Mouse (Mus musculus): ENCODE results near the gene Vps18. TPM values are rescaled to one million over a fixed set of nuclear protein-coding genes. Genes with fewer than 3 reads are reported as not detected.

Vps18 gene
- polyA plus RNA-seq, 1 experiment: 37.8 TPM

DNA sequence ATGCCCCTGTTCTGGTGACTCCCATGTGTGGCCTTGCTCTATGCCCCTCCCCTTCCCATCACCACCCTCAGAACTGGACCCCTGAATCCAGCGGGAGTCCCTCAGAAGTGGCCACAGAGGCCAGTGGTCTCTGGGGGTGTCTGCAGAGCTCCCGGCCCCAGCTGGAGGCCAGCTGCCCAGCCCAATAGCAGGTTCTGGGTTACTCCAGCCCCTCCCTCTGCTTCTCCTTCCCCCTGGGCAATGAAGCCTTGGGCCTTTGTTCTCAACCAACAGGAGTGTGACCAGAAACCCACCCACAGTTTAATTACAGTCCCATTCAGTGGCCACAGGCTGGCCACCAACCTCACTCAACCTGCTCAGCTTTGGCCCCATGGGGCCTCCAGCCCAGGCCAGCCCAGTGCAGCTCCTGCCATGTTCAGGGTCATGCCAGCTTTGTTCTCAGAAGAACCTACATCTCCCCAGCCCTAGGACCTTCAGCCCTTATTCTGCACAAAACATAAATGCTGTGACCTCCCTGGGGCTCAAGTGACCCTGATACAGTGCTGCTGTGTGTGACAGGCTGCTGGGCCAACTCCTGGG is 23.9 kb downstream of the Vps18 start:
- no peak overlapping the region for H3K4me3 ChIP-seq (replicated peaks; ENCODE audit: insufficient read depth, low read depth, low read length)
- WGBS: 58% methylated on average over 2 of the region's 2 CpGs
- H3K27me3 ChIP-seq (ENCODE audit: control insufficient read depth, insufficient read depth, low read length): no peaks in the 10 kb centered on the region
- H3K4me1 ChIP-seq (ENCODE audit: control insufficient read depth, insufficient read depth, low read length): no peaks in the 10 kb centered on the region
- DNase-seq: no peak
- TF ChIP-seq CTCF (IDR thresholded peaks at IDR 0.05; ENCODE audit: borderline replicate concordance, insufficient read depth, low read depth, low read length): no peak
- TF ChIP-seq POLR2A (IDR thresholded peaks at IDR 0.05; ENCODE audit: borderline replicate concordance, insufficient read depth, low read length): no peak
- no peak overlapping the region for H3K27ac ChIP-seq (ENCODE audit: insufficient read depth, low read length)

DNA sequence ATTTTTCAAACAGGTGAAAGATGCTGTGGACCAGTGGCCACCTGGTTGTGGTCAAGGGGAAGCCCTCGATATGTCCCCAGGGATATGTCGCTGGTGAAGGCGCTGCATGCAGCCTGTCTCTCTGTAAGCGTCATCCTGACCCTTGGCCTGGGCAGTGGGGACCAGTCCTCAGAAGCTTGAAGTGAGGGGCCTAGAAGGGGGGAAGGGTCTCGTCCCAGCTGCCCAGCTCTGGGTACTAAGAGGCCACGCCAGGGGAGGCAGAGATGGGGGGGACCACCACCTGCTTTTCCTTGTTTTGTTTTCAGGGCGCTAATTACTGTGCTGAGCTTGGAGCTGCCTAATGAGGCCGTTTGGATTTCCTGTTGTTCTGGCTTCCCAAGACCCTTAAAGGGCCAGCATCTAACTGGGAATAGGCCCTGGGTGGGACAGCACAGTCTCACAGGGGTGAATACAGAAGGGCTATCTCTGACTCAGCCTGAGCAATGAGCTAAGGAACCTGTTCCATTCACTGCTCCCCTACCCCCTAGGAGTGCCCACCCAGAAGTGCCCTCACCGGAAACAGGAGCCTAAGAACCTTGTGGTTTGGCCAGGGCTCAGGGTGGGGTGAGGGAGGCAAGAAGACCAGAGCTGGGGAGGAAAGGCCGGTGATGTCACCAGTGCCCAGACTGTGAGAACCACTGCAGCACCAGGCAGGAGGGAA is 25.4 kb downstream of the Vps18 start:
- no peak for DNase-seq

DNA sequence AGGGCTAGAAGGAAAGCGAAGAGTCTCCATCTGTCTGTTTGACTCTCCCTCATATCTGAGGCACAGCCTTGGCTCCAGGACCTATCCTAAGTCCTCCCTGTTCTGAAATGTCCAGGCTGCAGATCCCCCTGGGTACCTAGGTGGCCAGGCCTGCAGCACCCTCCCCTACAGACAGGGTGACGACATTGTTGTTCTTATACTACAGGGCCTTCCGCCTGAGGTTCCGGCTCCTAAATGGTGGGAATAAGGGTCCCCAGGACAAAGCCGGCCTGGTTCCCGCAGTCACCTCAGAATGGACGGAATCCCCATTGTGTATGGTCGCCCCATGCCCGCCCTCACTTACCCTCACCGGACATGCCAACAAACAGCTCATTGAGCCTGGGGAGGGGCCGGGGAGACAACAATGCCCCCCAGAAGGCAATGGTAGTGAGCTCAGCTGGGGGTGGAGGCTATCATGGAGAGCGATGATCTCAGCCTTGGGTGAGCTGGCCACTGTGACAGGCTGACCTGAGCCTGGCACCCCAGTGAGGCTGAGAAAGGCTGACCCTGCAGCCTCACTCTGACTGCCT is 26.3 kb downstream of the Vps18 start:
- H3K4me3 ChIP-seq (replicated peaks; ENCODE audit: insufficient read depth, low read depth, low read length): no peak overlapping the region
- H3K27ac ChIP-seq (ENCODE audit: insufficient read depth, low read length): no peak overlapping the region
- H3K4me1 ChIP-seq (ENCODE audit: control insufficient read depth, insufficient read depth, low read length): no peaks in the 10 kb centered on the region
- TF ChIP-seq POLR2A (IDR thresholded peaks at IDR 0.05; ENCODE audit: borderline replicate concordance, insufficient read depth, low read length) (no peak), CTCF (IDR thresholded peaks at IDR 0.05; ENCODE audit: borderline replicate concordance, insufficient read depth, low read depth, low read length) (no peak)
- H3K27me3 ChIP-seq (ENCODE audit: control insufficient read depth, insufficient read depth, low read length): no peaks in the 10 kb centered on the region
- WGBS: 71% methylated on average over 12 of the region's 12 CpGs
- no peak for DNase-seq

More for the DNA sequence above, 25.4 kb downstream of the Vps18 start:
- WGBS: 47% methylated on average over 10 of the region's 10 CpGs
- no peak overlapping the region for H3K27ac ChIP-seq (ENCODE audit: insufficient read depth, low read length)
- H3K4me3 ChIP-seq (replicated peaks; ENCODE audit: insufficient read depth, low read depth, low read length): no peak overlapping the region
- TF ChIP-seq CTCF (IDR thresholded peaks at IDR 0.05; ENCODE audit: borderline replicate concordance, insufficient read depth, low read depth, low read length) (no peak), POLR2A (IDR thresholded peaks at IDR 0.05; ENCODE audit: borderline replicate concordance, insufficient read depth, low read length) (no peak)
- H3K4me1 ChIP-seq (ENCODE audit: control insufficient read depth, insufficient read depth, low read length): no peaks in the 10 kb centered on the region
- H3K27me3 ChIP-seq (ENCODE audit: control insufficient read depth, insufficient read depth, low read length): no peaks in the 10 kb centered on the region

GRCm38 (mm10) chr2:119318043-119318710 is 29.6 kb downstream of the Vps18 start:
- Histone ChIP-seq H3K27ac (ENCODE audit: insufficient read depth, low read length) (no peak overlapping the region), H3K4me3 (replicated peaks; ENCODE audit: insufficient read depth, low read depth, low read length) (no peak overlapping the region), H3K27me3 (ENCODE audit: control insufficient read depth, insufficient read depth, low read length) (no peaks in the 10 kb centered on the region), H3K4me1 (ENCODE audit: control insufficient read depth, insufficient read depth, low read length) (no peaks in the 10 kb centered on the region; the same call in 1 of the 2 replicates)
- TF ChIP-seq CTCF (IDR thresholded peaks at IDR 0.05; ENCODE audit: borderline replicate concordance, insufficient read depth, low read depth, low read length) (no peak), POLR2A (IDR thresholded peaks at IDR 0.05; ENCODE audit: borderline replicate concordance, insufficient read depth, low read length) (no peak)
- WGBS: 71% methylated on average over 3 of the region's 3 CpGs
- DNase-seq: no peak

GRCm38 (mm10) chr2:119320571-119320970 is 32.0 kb downstream of the Vps18 start:
- WGBS: 69% methylated on average over 8 of the region's 8 CpGs
- Histone ChIP-seq H3K27me3 (ENCODE audit: control insufficient read depth, insufficient read depth, low read length) (no peaks in the 10 kb centered on the region), H3K27ac (ENCODE audit: insufficient read depth, low read length) (no peak overlapping the region), H3K4me3 (replicated peaks; ENCODE audit: insufficient read depth, low read depth, low read length) (no peak overlapping the region), H3K4me1 (ENCODE audit: control insufficient read depth, insufficient read depth, low read length) (peaks cover 7% of the 10 kb centered on the region; the same call in 1 of the 2 replicates)
- DNase-seq: no peak
- TF ChIP-seq CTCF (IDR thresholded peaks at IDR 0.05; ENCODE audit: borderline replicate concordance, insufficient read depth, low read depth, low read length) (no peak), POLR2A (IDR thresholded peaks at IDR 0.05; ENCODE audit: borderline replicate concordance, insufficient read depth, low read length) (no peak)

DNA sequence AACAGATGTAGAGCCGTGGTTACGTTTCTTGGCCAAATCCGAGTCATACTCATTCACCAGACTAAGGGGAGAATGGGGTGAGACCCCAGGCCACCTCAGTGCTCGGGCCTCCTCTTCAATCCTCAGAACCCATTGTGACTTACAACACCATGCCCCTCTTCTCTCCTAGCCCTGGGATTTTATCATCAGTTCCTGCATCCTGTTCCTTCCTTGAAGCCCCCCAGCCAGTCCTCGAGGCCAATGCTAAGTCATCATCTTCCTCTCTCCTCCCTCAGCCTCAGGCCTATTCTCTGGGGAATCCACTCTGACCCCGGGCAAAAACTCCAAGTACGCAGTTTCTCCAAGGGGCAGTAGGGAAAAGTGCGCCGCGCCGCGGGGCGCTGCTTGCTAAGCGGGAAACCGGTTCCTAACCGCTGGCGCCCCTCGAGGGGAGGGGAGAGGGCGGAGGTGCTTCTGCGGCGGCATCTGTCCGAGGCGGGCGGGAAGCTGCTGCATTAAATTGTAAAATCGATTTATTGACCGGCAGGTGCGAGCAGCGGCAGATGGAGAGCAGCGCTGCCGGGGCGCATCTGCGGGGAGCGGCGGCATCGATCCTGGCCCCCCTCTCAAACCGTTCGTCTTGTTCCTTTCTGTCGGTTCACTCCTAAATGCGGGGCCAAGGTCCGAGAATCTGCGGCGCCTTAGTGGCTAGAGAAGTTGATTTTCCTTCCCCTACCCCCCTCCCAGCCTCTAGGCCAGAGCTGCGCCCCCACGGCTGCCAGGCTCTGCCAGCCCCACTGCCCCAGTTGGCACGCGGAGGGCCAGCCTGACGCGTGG is 33.4 kb downstream of the Vps18 start:
- WGBS: 15% methylated on average over 48 of the region's 48 CpGs
- no peak overlapping the region for H3K4me3 ChIP-seq (replicated peaks; ENCODE audit: insufficient read depth, low read depth, low read length)
- TF ChIP-seq CTCF (IDR thresholded peaks at IDR 0.05; ENCODE audit: borderline replicate concordance, insufficient read depth, low read depth, low read length) (no peak), POLR2A (IDR thresholded peaks at IDR 0.05; ENCODE audit: borderline replicate concordance, insufficient read depth, low read length) (no peak)
- no peak overlapping the region for H3K27ac ChIP-seq (ENCODE audit: insufficient read depth, low read length)
- DNase-seq: no peak
- peaks cover 7% of the 10 kb centered on the region; the same call in 1 of the 2 replicates for H3K4me1 ChIP-seq (ENCODE audit: control insufficient read depth, insufficient read depth, low read length)
- no peaks in the 10 kb centered on the region for H3K27me3 ChIP-seq (ENCODE audit: control insufficient read depth, insufficient read depth, low read length)
